Mouse (Mus musculus): ENCODE data around the gene Cd86. TPM values are rescaled to one million over a fixed set of nuclear protein-coding genes. Genes with fewer than 3 reads are reported as not detected.

The Cd86 gene
- 0.52 and 0.78 TPM in 2 replicates for polyA plus RNA-seq (2012; rRNA removed)

DNA sequence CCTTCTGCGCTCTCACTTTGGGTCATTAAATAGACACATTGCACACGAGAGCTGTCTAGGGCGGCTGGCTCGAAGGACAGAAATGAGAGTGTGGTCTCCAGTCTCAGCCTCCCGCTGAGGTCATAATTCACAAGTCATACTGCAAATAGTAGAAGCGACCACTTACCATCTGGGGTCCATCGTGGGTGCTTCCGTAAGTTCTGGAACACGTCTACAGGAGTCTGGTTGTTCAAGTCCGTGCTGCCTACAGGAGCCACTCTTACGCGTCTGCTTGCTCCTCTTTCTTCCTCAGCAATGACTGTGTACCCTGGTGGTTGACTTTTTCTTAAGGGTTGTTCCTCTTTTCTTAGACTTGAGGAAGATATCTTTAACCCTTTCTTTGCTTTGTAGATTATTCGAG lies at the start of gene Cd86:
Gene Cd86 (minus strand): TSS at position 300 of the 400 bp plus-strand sequence.

DNA sequence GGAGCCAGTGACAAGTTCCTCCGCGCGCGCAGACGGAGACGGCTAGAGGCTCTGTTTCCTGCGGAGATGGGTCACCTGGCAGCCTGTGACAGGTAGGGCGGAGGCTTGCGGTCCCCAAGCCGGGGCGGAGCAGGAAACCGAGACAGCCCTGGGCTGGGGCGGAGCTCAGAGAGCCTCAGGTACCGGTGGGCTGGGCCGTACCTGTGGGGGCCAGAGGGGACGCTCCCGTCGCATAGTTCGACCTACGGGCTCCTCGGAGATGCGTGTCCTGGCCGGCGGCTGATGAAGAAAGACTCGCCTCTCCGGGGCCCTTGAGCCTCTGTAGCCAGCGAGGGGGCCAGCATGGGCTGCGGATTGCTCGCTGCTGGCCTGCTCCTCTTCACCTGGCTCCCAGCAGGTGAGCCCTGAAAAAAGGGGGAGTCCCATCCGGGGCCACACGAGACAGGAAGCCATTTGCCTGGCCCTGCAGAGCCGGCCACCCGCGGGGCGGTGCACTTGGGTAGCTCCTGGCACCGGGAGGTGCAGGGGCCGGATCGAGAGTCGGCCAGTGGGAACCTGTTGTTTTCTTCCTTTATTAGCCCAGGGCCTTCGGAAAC lies 28.0 kb upstream of the Cd86 start, which contains the start of gene Ildr1:
Gene Ildr1 (plus strand): TSS at position 161 of the 596 bp plus-strand sequence.

DNA sequence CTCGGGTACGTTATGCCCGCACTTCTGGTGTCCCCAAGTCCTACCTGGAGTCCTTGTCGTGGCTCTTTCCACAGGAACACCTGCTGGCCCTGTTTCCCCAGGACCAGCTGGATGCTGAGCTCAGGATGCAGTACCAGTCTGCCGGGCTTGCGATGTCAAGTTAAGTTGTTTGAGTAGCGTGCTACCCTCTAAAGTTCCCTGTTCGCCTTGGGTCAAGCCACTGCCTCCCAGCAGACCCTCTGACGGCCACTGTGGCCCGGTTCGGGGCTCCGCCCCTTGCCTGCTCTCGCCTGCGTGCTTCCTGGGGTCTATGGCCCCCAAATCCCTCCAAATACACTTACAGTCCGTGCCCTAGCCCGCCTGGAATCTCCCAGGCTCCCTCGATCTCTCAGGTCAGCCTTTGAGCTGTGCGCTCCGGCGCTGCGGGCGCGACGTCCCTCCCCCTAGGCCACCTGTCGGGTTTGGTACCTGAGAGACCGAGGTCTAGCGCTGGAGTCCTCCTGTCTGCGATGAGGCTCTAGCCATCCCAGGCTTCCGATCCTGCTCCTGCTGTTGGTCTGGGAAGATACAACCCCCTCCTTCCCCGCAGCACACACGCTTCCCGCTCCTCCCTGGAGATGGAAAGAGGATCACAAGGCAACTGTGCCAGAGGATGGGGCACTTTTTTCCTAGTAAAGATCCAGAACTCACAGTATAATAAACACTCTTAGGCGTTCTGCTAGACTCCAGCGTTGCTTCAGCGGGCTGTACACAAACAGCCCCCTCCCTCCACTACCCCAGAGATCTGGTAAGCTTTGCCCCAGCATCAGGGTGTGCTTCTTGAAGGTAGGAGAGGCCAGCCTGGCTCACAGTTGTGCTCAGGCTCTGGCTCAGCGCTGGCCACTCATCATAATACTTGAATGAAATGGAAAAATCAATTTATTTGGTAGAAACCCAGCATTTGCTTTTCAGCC lies 104.2 kb downstream of the Cd86 start, which contains the start of gene Casr:
Gene Casr (minus strand): TSS at position 756 of the 953 bp plus-strand sequence.

Other genes with a start within 250 kb of the Cd86 start
- not detected in 2 replicates for gene Stfa3, start 210.7 kb downstream of the Cd86 start, polyA plus RNA-seq (2012; rRNA removed)
- 0.07 and 0.10 TPM in 2 replicates for gene Casr, start 103.9 kb downstream of the Cd86 start, polyA plus RNA-seq (2012; rRNA removed)
- gene Ildr1, start 27.9 kb upstream of the Cd86 start, polyA plus RNA-seq (2012; rRNA removed): 175 and 200 TPM in 2 replicates
- gene Slc15a2, start 118.9 kb upstream of the Cd86 start, polyA plus RNA-seq (2012; rRNA removed): 0.68 and 2.3 TPM in 2 replicates
- gene Iqcb1, start 162.3 kb upstream of the Cd86 start, polyA plus RNA-seq (2012; rRNA removed): 0.23 and 0.71 TPM in 2 replicates
- 0.72 and 1.3 TPM in 2 replicates for gene Eaf2, start 208.9 kb upstream of the Cd86 start, polyA plus RNA-seq (2012; rRNA removed)
- 67.1 and 97.2 TPM in 2 replicates for gene Golgb1, start 209.1 kb upstream of the Cd86 start, polyA plus RNA-seq (2012; rRNA removed)

Data from colon, adult 2 months (tissue).